10 mouse cellular contexts compared by ENCODE assay signal in the genomic region with DNA sequence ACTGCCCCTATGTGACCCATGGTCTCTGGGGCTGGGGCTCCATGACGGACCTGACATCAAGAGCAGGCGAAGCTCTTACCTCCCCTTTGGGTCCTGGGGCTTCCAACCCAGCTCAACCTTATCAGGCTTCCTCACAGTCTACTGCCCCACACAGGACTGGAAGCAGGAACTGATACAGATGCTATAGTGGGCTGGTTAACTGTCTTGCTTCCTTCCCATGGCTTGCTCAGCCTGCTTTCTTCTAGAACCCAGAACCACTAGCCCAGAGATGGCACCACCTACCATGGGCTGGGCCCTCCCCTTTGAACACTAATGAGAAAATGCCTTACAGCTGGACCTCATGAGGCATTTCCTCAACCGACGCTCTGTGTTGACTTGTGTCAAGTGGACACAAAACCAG.
"Had no signal": no experiment of that assay in that cellular context is flagged by ENCODE, and none has a peak within 500 bp of the region (broad histone marks: within the 10 kb centered on the region; RNA-seq: fewer than 3 reads in every experiment).

No protein-coding gene starts in this region.

- H3K27me3 ChIP-seq: limb, embryonic 15.5 days had no signal

- H3K4me2 ChIP-seq: limb, embryonic 15.5 days; midbrain, embryonic 13.5 days had no signal

- H3K4me3 ChIP-seq: limb, embryonic 15.5 days; midbrain, embryonic 13.5 days had no signal

- H3K9me3 ChIP-seq: limb, embryonic 15.5 days; midbrain, embryonic 13.5 days had no signal

- H3K27ac ChIP-seq: limb, embryonic 15.5 days; midbrain, embryonic 13.5 days had no signal

- DNase-seq: kidney, adult 18-20 months; kidney, postnatal 10 days; lung, adult 2 months; lung, postnatal 10 days; lung, postnatal 4 days; right cerebral cortex, adult 18-20 months; right cerebral cortex, postnatal 25 days; thymus, postnatal 36 days had no signal

- H3K9ac ChIP-seq: limb, embryonic 15.5 days; midbrain, embryonic 13.5 days had no signal

- ATAC-seq: midbrain, embryonic 13.5 days had no signal
